Mouse (Mus musculus) cerebellum, postnatal 36 days (tissue): ENCODE results near the gene Gm11020.
A peak's percentile ranks its signal among the peaks of the same experiment; 100 is the strongest.

Source experiments
- DNase-seq, 2 experiments: peaks; one replicate each; pipeline ENCODE4 v3.0.0; 2021 to 2022; ENCODE audit warnings: mixed read lengths in 2 of 2

Gm11020 gene

DNA sequence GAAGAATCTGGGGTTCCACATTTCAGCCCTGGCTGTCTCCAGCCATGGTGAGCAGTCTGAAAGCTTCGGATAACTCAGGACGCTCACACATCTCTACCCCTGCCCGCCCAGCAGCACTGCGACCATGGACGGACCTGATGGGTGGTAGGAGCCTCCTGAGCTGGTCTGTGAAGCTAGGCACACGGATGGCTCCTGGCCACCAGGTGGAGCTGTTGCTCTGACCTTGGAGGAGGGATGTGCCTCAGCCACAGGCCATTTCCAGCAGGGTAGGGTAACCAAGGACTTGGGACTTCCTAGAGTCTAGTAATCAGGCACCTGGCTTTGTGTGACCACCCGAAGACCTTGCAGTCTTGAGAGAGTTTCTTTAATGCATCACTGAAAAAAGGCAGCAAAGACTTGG lies 22.6 kb downstream of the Gm11020 start:
- DNase-seq: peak; percentile 91 to 94

GRCm38 (mm10) chr8:104344622-104345021 lies 23.3 kb downstream of the Gm11020 start:
- DNase-seq: no peak

- DNase-seq: no peak
Measured at GRCm38 (mm10) chr8:104346706-104347105, 25.3 kb downstream of the Gm11020 start.

GRCm38 (mm10) chr8:104348971-104349370 lies 27.6 kb downstream of the Gm11020 start:
- DNase-seq: no peak

- DNase-seq: no peak
Measured at GRCm38 (mm10) chr8:104350047-104350446, 28.7 kb downstream of the Gm11020 start.

DNA sequence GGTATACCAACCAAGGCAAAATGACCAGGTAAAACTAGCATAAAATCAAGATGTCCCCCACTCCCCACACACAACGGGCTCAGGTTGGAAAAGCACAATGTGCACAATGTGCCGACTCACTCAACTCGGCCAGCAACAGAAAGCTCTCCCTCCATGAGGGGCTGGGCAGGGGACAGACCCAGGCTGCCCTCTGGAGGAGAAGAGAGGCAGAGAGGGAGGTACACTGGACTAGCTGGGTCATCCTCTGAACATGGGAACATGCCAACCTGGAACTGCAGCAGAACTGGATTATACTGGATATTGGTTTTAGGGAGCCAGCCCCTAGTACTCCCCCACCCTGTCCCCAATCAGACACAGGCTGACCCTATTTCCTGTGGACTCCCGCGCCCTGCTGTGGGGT lies 31.8 kb downstream of the Gm11020 start:
- DNase-seq: no peak

- no peak for DNase-seq
Measured at GRCm38 (mm10) chr8:104354504-104354903, 33.1 kb downstream of the Gm11020 start.

DNA sequence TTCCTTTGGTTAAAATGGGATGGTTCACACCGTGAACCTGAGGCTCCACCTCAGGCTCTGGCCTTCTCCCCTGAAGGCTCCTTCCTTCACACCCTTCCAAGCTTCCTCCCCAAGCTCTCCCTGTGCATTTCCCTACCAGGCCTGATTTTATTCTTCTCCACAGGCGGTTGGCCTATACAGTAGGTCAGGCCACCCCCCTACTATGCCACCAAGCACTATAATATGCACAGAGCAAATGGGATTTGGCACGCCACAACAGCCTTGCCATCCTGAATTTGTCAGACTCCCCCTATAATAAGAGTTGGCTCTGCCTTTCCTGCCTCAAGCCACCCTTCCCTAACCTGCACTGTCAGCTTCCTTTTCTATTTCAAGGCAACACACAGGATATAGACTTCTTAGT lies 37.3 kb downstream of the Gm11020 start:
- DNase-seq: no peak

GRCm38 (mm10) chr8:104359778-104360456 lies 38.5 kb downstream of the Gm11020 start:
- DNase-seq: peak; percentile 41 to 43

- no peak for DNase-seq
Measured at GRCm38 (mm10) chr8:104365695-104366094, 44.3 kb downstream of the Gm11020 start.

- no peak for DNase-seq
Measured at GRCm38 (mm10) chr8:104367398-104367797, 46.0 kb downstream of the Gm11020 start.

DNA sequence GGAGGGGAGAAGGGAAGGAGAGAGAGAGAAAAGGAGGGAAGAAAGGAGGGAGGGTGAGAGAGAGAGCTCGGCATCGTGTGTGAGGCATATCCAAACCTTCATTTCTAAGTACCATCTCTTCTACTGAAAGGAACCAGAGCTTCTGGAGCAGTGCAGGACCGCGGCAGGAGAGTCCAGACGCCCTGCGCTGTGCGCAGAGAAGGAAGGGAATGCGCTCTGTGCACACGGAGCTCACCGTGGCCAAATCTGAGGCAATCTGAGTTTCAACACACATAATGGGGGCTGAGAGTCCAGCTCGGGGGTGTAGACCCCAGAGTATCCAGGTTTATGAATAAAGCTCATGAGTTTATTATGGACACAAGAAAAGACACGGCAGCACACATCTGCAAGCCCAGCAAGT lies 48.2 kb downstream of the Gm11020 start:
- no peak for DNase-seq

DNA sequence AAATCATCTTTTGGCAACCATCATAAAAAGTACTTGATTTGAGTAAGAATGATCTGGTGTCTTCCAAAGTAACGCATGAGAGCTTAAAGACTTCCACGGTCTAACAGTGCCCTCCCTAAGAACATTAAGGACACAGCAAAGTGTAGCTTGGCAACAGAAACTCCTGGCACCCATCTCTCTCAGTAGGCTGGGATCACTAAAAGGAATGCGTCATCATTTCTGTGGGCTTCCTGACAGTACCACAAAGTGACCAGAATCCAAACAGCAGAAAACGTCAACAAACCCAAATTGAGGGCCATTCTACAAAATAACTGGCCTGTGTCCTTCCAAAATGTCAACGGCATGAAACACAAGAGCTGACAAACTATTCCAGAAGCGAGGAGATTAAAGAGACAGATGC lies 48.7 kb downstream of the Gm11020 start:
- no peak for DNase-seq

DNA sequence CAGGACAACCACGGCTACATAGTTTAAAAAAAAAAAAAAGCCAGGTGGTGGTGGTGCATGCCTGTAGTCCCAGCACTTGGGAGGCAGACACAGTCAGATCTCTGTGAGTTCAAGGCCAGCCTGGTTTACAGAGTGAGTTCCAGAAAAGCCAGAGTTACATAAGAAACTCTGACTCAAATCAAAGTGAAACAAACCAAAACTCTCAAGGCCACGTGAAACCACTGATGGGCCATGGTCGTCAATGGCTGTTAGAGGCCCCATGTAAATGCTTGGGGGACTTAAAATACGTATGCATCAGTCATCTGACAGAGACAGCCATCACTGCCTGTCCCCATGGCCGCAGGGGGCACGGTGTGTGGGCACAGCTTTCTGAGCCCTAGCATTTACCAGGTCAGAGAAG lies 49.8 kb downstream of the Gm11020 start:
- DNase-seq: no peak
